Mouse (Mus musculus): ENCODE results near the gene Nomo1.

Gene Nomo1

DNA sequence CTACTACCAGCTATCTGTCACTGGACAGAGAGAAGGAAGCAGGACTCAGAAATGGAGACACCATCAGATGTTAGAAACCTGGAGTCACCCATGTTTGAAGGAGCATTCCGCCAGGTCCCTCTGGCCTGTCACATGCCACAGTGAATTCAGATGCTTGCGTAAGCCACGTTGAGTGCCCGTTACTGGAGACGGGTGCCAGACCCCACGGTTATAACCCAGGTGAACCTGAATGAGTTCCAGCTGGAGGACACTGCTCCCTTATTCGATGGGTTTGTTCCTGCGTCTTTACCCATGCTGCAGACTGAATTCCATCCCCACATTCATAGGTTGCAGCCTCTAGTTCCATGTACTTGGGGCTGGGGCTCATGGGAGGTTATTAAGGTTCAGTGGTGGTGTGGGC is 70.3 kb downstream of the Nomo1 start:
- DNase-seq (ENCODE audit: low spot score): no peak

DNA sequence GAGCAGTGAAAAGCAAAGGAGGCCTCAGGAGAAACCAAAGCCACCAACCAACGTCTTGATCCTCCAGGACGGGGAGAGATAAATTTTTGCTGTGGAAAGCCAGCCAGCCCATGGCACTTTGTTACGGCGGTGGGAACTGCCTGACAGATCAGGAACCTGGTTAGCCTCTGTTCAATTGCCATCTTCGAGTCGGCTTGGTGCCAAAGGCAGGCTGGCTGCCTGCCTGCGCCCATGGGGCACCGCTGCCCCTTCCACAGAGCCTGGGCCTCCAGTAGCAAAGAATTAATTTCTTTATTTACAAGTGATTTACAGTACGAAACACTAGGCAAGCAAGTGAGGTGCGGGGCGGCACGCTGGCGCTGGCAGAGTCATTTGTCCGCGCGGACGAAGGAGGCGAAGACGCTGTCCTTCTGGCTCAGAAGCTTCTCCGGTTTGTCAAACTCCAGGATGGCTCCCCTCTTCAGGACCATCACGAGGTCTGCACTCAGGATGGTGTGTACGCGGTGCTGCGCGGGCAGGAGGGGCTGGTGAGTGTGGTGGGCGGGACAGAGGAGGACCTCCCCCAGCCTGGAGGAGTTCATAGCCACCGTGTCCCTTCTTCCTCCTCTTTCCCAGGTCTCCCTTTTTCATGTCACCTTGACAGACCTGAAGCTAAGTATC is 70.9 kb downstream of the Nomo1 start:
- no peak for DNase-seq (ENCODE audit: low spot score)

DNA sequence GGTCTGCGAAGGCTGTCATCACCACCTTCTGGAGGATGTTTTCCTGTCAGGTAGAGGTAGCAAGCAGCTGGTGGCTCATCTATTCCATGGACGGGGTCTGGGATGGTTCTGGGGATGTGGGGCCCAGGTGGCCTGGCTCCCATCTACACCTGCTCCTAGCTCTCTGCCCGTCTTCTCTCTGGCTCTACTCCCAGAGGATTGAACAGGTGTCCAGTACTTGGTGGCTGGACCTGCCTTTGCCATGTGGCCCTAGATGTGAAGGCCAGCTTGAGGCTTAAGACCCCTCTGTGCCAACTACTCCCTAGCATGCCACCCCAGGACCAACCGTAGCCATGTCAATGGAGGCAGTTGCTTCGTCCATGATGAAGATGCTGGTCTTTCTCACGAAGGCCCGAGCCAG is 72.0 kb downstream of the Nomo1 start:
- no peak for DNase-seq (ENCODE audit: low spot score)

DNA sequence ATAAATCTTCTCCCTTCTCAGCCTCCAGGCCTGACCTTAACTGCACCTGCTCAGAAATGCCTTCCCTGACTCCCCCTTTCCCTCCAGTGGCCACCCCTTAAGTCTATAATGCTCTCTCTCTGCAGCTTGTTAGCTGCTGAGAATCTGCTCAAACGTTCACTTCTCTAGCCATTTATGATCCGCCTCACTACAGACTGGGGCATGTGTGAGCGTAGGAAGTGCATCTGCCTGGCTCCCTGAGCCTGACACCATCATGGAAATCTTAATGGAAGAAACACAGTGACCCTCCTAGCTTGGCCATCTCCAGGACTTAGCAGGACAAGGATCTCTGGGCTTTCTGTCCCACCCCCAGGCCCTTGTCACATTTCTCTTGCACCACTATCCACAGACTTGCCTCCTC is 76.6 kb downstream of the Nomo1 start:
- DNase-seq (ENCODE audit: low spot score): no peak

GRCm38 (mm10) chr7:46111212-46111817 is 77.8 kb downstream of the Nomo1 start:
- DNase-seq (ENCODE audit: low spot score): no peak

- DNase-seq (ENCODE audit: low spot score): no peak
These were observed 78.4 kb downstream of the Nomo1 start for GRCm38 (mm10) chr7:46111938-46112337.

DNA sequence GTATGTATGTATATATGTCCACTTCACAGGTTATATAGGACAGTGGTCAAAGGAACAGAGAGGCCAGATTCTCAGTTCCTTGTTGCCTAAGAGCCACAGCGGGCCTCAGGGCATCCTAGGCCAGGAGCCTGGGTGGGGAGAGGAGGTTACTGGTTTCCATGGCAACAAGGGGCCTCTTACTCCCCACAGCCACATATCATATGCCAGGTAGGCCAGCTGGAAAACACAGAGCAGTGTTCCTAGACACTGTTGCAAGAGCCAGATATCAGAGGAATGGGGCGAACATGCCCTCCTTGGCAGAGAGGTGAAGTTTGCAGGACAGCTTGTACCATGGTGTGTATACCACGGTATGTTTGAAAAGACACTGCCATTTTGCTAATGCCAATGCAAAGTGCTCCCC is 79.9 kb downstream of the Nomo1 start:
- DNase-seq (ENCODE audit: low spot score): no peak

- no peak for DNase-seq (ENCODE audit: low spot score)
These were observed 82.7 kb downstream of the Nomo1 start for GRCm38 (mm10) chr7:46116118-46116581.

GRCm38 (mm10) chr7:46117035-46117434 is 83.5 kb downstream of the Nomo1 start:
- DNase-seq (ENCODE audit: low spot score): no peak

- no peak for DNase-seq (ENCODE audit: low spot score)
These were observed 89.5 kb downstream of the Nomo1 start for GRCm38 (mm10) chr7:46122964-46123363.

GRCm38 (mm10) chr7:46124460-46124859 is 91.0 kb downstream of the Nomo1 start:
- DNase-seq (ENCODE audit: low spot score): no peak

- DNase-seq (ENCODE audit: low spot score): no peak
These were observed 91.8 kb downstream of the Nomo1 start for GRCm38 (mm10) chr7:46125340-46125739.

DNA sequence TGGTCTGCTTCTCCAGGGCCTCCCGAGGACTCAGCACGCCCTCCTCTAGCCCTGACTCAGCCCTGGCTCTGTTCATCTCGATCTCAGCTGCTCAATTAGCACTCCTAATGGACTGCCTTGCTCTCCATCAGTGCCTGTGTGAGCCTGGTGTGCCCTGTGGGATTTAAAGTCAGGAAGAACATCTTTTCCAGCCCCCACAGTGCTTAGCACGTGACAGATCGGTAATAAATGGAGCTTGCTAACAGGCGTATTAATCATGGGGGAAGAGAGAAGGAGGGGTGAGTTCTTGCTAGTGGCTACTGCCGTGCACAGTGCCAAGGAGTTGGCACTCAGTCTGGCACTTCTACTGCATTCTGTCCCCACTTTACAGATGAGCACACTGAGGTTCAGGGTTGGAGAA is 94.7 kb downstream of the Nomo1 start:
- no peak for DNase-seq (ENCODE audit: low spot score)

GRCm38 (mm10) chr7:46129463-46130179 is 96.1 kb downstream of the Nomo1 start:
- no peak for DNase-seq (ENCODE audit: low spot score)

DNA sequence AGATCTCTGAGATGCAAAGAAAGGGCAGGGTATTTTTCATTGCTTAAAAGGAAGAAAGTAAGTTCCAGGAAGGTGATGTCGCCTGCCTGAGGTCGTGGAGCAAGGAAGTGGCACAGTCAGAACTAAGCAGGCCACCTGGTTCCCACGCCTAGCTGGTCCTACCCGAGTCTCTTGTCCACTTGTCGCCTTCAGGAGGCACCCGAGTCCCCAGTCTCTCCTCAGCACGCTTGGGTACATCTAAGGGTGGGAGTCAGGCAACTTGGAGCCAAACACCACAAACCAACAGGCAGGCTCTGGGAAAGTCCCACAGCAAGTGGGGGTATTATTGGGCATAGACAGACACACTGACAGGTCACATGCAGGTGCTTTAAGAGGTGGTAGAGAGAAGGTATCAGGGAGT is 97.2 kb downstream of the Nomo1 start:
- DNase-seq (ENCODE audit: low spot score): no peak

- DNase-seq (ENCODE audit: low spot score): no peak
These were observed 97.8 kb downstream of the Nomo1 start for GRCm38 (mm10) chr7:46131266-46131665.

DNA sequence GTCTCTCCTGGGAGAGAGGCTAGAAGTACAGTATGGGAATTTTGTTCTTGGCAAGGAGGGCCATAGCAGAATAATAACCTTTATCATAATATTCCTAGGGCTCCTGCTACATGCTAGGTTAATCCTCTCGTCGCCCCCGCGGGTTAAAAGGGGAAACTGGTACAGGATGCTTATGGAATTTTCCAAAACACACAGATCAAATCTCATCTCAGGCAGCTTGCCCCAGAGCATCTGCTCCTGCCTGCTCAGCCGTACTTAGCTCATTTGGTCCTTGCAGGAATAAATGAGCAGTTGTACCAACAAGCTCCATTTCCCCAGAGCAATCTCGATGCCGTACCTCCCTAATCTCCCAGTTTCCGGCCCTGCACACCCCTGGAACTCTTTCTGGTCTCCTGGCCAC is 98.3 kb downstream of the Nomo1 start:
- peak; percentile 21 for DNase-seq (ENCODE audit: low spot score)

- DNase-seq (ENCODE audit: low spot score): no peak
These were observed 98.7 kb downstream of the Nomo1 start for GRCm38 (mm10) chr7:46132229-46132628.
